Mouse (Mus musculus): ENCODE results near the gene Blzf1.

DNA sequence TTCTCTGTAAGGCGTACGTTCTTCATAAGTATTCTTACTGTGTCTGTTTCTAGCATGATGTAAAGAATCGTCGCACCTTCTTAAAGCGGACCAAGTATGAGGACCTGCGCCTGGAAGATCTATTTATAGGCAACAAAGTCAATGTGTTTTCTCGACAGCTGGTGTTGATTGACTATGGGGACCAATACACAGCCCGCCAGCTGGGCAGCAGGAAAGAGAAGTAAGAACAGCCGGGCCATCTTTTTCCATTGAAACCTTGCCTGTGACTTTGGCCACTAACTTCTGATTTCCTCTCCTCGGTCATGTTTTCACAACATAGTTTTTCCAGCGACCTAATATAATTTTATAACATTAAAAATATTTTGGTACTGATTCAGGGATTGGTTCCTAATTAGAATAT lies 25.3 kb upstream of the Blzf1 start:
- TF ChIP-seq CTCF (IDR thresholded peaks at IDR 0.05; ENCODE audit: extremely low read depth, insufficient read length, insufficient replicate concordance, low read depth, low read length) (no peak), POLR2A (IDR thresholded peaks at IDR 0.05; ENCODE audit: low read depth, low read length) (no peak)
